Mouse (Mus musculus) erythroblast, embryonic 14.5 days (primary cell): ENCODE results near the gene Pgm5.

Experiments
- GATA1 ChIP-seq: IDR thresholded peaks from 2 replicates; pipeline ENCODE4 v1.6.1; 2012; ENCODE audit warnings: low read length, inconsistent platforms, mixed read lengths
- TAL1 ChIP-seq: IDR thresholded peaks from 3 replicates; pipeline ENCODE4 v1.6.1; 2012; ENCODE audit warnings: low read length, inconsistent platforms, mixed read lengths

- no peak for TF ChIP-seq TAL1
- no peak for TF ChIP-seq GATA1
Measured at GRCm38 (mm10) chr19:24811451-24811850, 50.2 kb downstream of the Pgm5 start.
